Mouse (Mus musculus): ENCODE measurements around the gene Prkn. TPM values are rescaled to one million over a fixed set of nuclear protein-coding genes. Genes with fewer than 3 reads are reported as not detected.

The Prkn gene
- total RNA-seq, 2 experiments from 2014 or later: 15.2 to 21.4 TPM

- DNase-seq (ENCODE audit: low spot score in 2 of 2): peak in 1 of 2 experiments; percentile 17
- intact Hi-C loops (cut with DNase I): no loop called here
Measured at GRCm38 (mm10) chr17:11664610-11665345, 824.6 kb downstream of the Prkn start.

DNA sequence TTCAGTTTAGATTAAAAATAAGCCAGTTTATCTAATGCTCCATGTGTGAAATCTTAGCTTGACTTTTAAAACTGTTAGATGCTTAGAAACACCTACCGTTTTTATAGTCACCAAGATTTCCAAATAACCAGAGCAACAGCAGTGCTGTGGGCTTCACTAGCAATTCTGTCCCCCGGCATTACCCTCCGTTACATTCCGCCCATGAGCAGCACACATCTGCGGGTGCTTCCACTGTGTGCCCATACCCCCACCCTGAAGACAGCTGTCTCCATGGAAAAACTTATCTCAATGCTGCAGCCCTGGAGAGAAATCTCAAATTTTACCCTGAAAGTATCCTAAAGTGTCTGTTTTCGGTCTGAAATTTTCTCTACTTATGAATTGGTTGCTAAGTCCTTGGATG lies 839.5 kb downstream of the Prkn start:
- intact Hi-C loops (cut with DNase I): loop anchor here (2.0 to 5.0 kb wide), 2 partner anchors 61 to 168 kb away; no protein-coding TSS in a partner anchor
- peak; percentile 17 to 69 for DNase-seq (ENCODE audit: low spot score in 2 of 2)

GRCm38 (mm10) chr17:11680456-11680855 lies 840.3 kb downstream of the Prkn start:
- intact Hi-C loops (cut with DNase I): loop anchor here (5.0 kb wide), 1 partner anchor 167 kb away; no protein-coding TSS in a partner anchor
- no peak for DNase-seq (ENCODE audit: low spot score in 2 of 2)

DNA sequence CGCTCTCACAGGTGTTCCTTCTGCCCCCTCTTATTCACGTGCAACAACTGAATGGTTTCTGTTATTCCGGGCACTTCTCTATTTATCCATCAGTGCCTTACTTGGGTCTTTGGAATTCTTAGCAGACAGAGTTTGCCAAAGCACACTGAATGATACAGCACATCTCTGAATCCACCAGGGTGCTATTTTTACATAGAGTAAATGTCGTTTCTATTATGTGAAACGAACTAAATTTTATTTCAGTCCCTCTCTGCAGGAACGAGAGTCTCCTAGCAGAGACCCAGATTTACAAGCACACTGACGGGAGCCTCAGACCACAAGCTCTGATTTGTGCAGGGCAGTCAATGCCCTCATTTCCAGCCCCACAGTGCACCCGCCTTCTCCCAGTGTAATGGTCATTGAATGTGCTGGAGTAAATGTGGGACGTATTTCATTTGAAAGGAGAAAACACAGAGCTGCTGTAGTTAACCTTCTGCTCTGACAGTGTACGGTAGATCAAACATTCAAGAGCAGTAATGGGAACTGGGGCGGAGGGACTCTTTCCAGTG lies 841.7 kb downstream of the Prkn start:
- peak; percentile 18 to 74 for DNase-seq (ENCODE audit: low spot score in 2 of 2)
- intact Hi-C loops (cut with DNase I): loop anchor here (5.0 kb wide), 1 partner anchor 165 kb away; no protein-coding TSS in a partner anchor

GRCm38 (mm10) chr17:11705005-11705404 lies 864.8 kb downstream of the Prkn start:
- intact Hi-C loops (cut with DNase I): loop anchor here (2.0 kb wide), 2 partner anchors 86 to 142 kb away; no protein-coding TSS in a partner anchor

GRCm38 (mm10) chr17:11705761-11706160 lies 865.6 kb downstream of the Prkn start:
- intact Hi-C loops (cut with DNase I): loop anchor here (2.0 kb wide), 2 partner anchors 87 to 141 kb away; no protein-coding TSS in a partner anchor
- peak; percentile 26 to 85 for DNase-seq (ENCODE audit: low spot score in 2 of 2)

More at GRCm38 (mm10) chr17:11705005-11705404, 864.8 kb downstream of the Prkn start:
- peak in 1 of 2 experiments; percentile 67 for DNase-seq (ENCODE audit: low spot score in 2 of 2)

- DNase-seq (ENCODE audit: low spot score in 2 of 2): no peak
- intact Hi-C loops (cut with DNase I): no loop called here
Measured at GRCm38 (mm10) chr17:11712066-11712465, 871.9 kb downstream of the Prkn start.

- no peak for DNase-seq (ENCODE audit: low spot score in 2 of 2)
- intact Hi-C loops (cut with DNase I): no loop called here
Measured at GRCm38 (mm10) chr17:11719801-11720200, 879.6 kb downstream of the Prkn start.

DNA sequence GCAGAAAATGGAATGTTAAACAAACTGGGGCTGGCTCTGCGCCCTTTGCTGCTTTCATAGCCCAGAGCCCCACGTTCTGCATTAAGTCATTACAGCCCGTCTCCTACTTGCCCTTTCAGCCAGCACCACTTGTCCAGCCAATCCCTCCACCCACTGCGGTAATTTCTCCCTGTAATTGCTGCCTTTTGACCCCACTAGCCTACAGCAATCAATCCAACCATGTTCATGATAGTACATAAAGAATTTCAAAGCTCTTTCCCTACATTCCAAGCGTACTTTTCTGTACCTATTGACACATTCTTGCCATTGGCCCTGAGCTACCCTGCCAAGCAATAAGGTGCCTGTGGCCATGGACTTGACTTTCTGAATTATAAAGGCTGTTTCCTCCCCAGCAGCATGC lies 881.7 kb downstream of the Prkn start:
- no peak for DNase-seq (ENCODE audit: low spot score in 2 of 2)
- intact Hi-C loops (cut with DNase I): no loop called here

DNA sequence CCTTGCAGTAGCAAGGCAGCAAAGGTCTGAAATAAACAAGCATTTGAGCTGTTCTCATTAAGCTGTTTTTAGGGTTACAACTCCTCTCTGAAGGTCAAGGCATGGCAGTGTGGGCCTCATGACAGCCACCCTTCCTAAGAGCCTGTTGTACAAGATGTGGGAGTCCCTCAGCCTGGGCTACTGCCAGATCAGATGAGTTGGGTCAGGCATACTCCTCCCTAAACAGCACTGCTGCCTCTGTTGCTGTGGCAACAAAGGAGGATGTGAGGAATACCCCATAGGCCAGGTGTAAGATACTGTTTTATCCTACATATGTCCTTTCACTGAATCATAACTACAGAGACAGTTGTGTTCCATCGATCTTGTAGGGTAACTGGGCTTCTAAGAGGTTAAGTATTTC lies 882.3 kb downstream of the Prkn start:
- DNase-seq (ENCODE audit: low spot score in 2 of 2): peak in 1 of 2 experiments; percentile 25
- intact Hi-C loops (cut with DNase I): no loop called here

GRCm38 (mm10) chr17:11724135-11724534 lies 884.0 kb downstream of the Prkn start:
- no peak for DNase-seq (ENCODE audit: low spot score in 2 of 2)
- intact Hi-C loops (cut with DNase I): no loop called here

GRCm38 (mm10) chr17:11727101-11727500 lies 886.9 kb downstream of the Prkn start:
- intact Hi-C loops (cut with DNase I): no loop called here

DNA sequence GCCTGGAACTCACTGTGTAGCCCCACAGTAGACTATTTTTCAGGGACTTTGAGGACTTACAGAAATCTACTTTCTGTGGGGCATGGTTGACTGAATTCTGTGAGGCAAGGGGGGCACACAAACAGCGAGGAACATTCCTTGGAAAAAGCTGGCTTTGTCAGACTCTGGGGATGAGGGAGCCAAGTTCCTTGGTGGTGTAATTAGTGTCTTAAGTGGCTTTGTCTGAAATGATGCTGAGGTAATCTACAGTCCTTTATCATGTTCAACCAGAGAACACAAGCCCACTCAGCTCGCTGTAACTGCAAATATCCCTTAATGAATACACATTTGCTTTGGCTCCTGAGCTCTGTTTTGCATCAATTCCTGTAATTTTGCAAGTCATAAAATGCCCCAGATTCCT lies 888.1 kb downstream of the Prkn start:
- no peak for DNase-seq (ENCODE audit: low spot score in 2 of 2)
- intact Hi-C loops (cut with DNase I): no loop called here

More at GRCm38 (mm10) chr17:11727101-11727500, 886.9 kb downstream of the Prkn start:
- DNase-seq (ENCODE audit: low spot score in 2 of 2): no peak

DNA sequence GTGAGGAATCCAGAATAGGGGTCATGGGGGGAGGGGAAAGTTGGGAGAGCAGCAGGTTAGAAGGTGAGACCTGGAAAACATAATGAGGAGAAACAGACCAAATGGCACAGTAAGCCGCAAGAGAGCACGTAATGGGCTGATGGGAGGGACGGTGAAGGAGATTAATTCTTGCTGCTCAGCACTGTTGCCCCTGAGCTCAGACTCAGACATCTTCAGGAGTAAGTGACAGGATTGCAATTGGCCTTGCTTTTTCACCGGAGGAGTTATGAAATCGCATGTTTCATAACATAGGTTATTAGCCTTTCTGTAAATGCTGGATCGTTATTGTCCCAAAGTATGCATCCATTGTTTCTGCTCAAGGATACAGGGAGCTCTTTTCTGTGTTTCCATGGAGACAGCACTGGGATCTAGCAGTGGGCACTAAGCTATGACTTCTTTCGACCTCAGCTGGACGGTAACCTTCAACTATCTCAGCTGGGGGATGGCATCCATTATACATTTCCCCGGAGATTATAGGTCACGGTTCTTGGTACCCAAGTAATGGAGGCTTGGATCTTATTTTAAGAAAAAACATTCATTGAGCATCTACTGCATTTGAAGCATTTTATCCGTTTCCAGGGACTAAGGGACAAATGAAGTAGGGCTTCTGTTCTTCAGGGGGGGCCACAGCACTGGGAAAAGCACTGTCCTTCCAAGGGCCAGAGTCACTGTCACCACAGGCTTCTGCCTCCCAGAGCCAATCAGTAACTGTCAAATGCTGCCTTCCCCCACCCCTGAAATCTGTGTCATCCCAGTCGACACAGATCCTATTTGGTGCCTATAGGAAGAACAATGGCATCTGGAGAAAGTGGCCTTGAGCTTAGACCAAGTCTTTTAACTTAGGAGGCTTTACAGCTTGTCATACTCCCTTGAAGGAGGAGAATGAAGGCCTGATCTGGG lies 890.7 kb downstream of the Prkn start:
- DNase-seq (ENCODE audit: low spot score in 2 of 2): no peak
- intact Hi-C loops (cut with DNase I): no loop called here

DNA sequence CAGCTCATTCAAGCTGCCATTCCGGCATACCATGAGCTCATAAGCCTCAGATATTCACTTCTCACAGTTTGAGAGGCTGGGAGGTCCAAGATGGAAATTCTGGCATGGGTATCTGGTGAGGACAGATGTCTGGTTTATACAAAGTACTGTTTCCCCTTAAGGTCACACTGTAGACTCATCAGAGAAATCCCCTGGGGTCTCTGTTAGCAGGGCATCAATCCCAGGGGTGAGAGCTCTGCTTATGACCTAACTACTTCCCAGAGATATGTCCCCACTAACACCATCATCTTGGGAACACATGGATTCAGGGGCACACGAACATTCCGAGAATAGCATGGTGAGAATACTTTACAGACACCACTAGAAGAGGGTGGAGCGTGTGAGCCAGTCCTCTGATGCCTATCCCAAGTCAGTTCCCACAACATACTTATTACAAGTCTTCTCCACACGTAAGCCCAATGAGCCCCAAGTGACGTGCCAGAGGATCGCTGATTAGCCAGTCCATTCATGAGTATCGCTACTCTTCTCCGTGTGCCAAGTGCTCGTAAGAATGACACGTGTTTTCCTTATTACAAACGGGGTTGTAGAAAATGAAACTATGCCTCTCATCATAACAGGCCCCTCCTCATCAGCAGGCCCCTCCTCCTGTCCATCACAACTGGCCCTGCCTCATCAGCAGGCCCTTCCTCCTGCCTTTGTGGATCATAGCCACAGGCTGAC lies 895.1 kb downstream of the Prkn start:
- intact Hi-C loops (cut with DNase I): no loop called here
- DNase-seq (ENCODE audit: low spot score in 2 of 2): no peak

GRCm38 (mm10) chr17:11736531-11736930 lies 896.3 kb downstream of the Prkn start:
- DNase-seq (ENCODE audit: low spot score in 2 of 2): no peak
- intact Hi-C loops (cut with DNase I): no loop called here

GRCm38 (mm10) chr17:11737905-11738304 lies 897.7 kb downstream of the Prkn start:
- intact Hi-C loops (cut with DNase I): no loop called here

DNA sequence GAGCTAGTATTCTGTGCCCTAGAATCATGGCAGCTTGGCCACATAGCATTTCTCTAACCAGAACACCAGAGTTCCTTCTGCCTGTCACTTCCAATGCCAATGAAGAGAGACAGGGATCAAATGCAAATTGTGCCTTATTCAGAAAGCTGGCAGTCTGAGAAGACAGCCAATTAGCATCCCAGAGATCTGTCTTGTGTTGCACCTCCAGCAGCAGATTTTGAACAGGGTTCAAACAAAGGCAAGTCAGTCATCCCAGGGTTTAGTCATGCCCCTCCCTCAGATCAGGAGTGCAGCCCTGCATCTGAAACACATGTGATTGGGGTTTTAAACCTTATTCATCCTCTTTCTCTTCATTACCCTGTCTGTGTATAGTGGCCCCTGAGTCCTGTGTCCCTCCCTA lies 900.5 kb downstream of the Prkn start:
- DNase-seq (ENCODE audit: low spot score in 2 of 2): no peak
- intact Hi-C loops (cut with DNase I): no loop called here

More at GRCm38 (mm10) chr17:11737905-11738304, 897.7 kb downstream of the Prkn start:
- peak in 1 of 2 experiments; percentile 43 for DNase-seq (ENCODE audit: low spot score in 2 of 2)

- DNase-seq (ENCODE audit: low spot score in 2 of 2): no peak
- intact Hi-C loops (cut with DNase I): no loop called here
Measured at GRCm38 (mm10) chr17:11741161-11741560, 901.0 kb downstream of the Prkn start.
